Mouse (Mus musculus): ENCODE data around the gene Hyal1.

DNA sequence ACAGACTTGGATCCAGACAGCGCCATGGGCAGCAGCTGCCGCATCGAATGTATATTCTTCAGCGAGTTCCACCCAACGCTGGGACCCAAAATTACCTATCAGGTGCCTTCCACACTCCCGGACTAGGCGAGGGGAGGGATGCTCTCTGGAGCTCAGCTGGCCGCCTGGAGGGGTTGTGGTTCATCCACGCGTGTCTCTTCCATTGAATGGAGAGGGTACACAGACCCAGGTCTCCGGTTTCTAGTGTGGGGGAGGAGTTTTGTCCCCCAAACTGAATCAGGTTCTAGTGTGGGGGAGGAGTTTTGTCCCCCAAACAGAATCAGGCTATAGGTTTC, 34.4 kb upstream of the Hyal1 start:
- peak; percentile 68; the same call in 1 of the 2 replicates for TF ChIP-seq ZMIZ1 (IDR thresholded peaks at IDR 0.05; ENCODE audit: low read depth, low read length)
- TF ChIP-seq EP300 (IDR thresholded peaks at IDR 0.05; ENCODE audit: low read length) = no peak
- TF ChIP-seq BHLHE40 (IDR thresholded peaks at IDR 0.05; ENCODE audit: low read depth, low read length) = peak; percentile 33
- TF ChIP-seq USF1 (IDR thresholded peaks at IDR 0.05; ENCODE audit: low read depth, low read length) = no peak
- no peak for TF ChIP-seq CTCF (conservative IDR thresholded peaks at IDR 0.05 in 1 of 2, IDR thresholded peaks at IDR 0.05 in 1 of 2; ENCODE audit: low read depth in 2 of 2, low read length in 2 of 2)
- TF ChIP-seq KAT2A (IDR thresholded peaks at IDR 0.05; ENCODE audit: insufficient replicate concordance, low read length) = no peak
- TF ChIP-seq POLR2A (IDR thresholded peaks at IDR 0.05; ENCODE audit: low read depth, low read length) = no peak
- no peak for TF ChIP-seq GABPA (IDR thresholded peaks at IDR 0.05; ENCODE audit: insufficient replicate concordance, low read depth, low read length)
- no peak for TF ChIP-seq USF2 (conservative IDR thresholded peaks at IDR 0.05; ENCODE audit: low read depth, low read length)
- 0 out of 2 replicates have a peak, but pooled peaks have one; percentile 8 for TF ChIP-seq MEF2A (IDR thresholded peaks at IDR 0.05; ENCODE audit: borderline replicate concordance, low read depth, low read length)
- no peak for TF ChIP-seq ZC3H11A (IDR thresholded peaks at IDR 0.05; ENCODE audit: low read depth, low read length)
- no peak for TF ChIP-seq MAZ (IDR thresholded peaks at IDR 0.05; ENCODE audit: low read depth, low read length)
- no peak for TF ChIP-seq ZNF384 (IDR thresholded peaks at IDR 0.05; ENCODE audit: low read depth, low read length)
- TF ChIP-seq E2F4 (IDR thresholded peaks at IDR 0.05; ENCODE audit: insufficient replicate concordance, low read depth, low read length) = no peak
